Mouse (Mus musculus) left cerebral cortex, adult 18-20 months (tissue): ENCODE results near the gene Teddm3. TPM values are rescaled to one million over a fixed set of nuclear protein-coding genes. Genes with fewer than 3 reads are reported as not detected.
"Not testable (repeated sequence)": the region's sequence is repeated elsewhere in the genome, so short reads cannot be mapped to it uniquely, and the experiment has no call there.

Source experiments
- DNase-seq, 2 experiments: peaks; one replicate each; pipeline ENCODE4 v3.0.0; 2021 to 2022; ENCODE audit warnings: low spot score in 2 of 2, mixed read lengths in 1 of 2
- long read RNA-seq, 2 experiments: library from polyadenylated mRNA; stranded (forward); transcript quantifications; one replicate each; pipeline ENCODE4 v2.0.0; 2021
- total RNA-seq, 2 experiments: library from RNA; stranded (reverse); gene quantifications; 2 replicates each; pipeline ENCODE4 v1.2.3; 2021

Teddm3 gene
- total RNA-seq = 1 to 10 TPM in 1 of 2 experiments, under 1 TPM in 1; 0.59 to 1.1 TPM
- long read RNA-seq, experiment 1, partial matches to known transcripts = 0 of 3 reads
- long read RNA-seq, experiment 1, other reads (novel, unspliced or antisense) = 1 of 3 reads
- long read RNA-seq, experiment 2, partial matches to known transcripts = 0 of 4 reads
- long read RNA-seq, experiment 2, other reads (novel, unspliced or antisense) = 0 of 4 reads

- not testable (repeated sequence) for DNase-seq
These were observed at the start of gene Teddm3 for GRCm38 (mm10) chr16:21153900-21154299. Gene Teddm3 (minus strand): TSS chr16:21154000.

GRCm38 (mm10) chr16:21202731-21203130 is 48.9 kb upstream of the Teddm3 start:
- DNase-seq = no peak

GRCm38 (mm10) chr16:21199426-21199825 is 45.6 kb upstream of the Teddm3 start:
- DNase-seq = no peak

GRCm38 (mm10) chr16:21198529-21198928 is 44.7 kb upstream of the Teddm3 start:
- DNase-seq = no peak

GRCm38 (mm10) chr16:21198006-21198405 is 44.2 kb upstream of the Teddm3 start:
- DNase-seq = no peak

GRCm38 (mm10) chr16:21197542-21197941 is 43.7 kb upstream of the Teddm3 start:
- DNase-seq = no peak

- DNase-seq = no peak
These were observed 42.8 kb upstream of the Teddm3 start for GRCm38 (mm10) chr16:21196576-21196975.

- DNase-seq = no peak
These were observed 41.6 kb upstream of the Teddm3 start for GRCm38 (mm10) chr16:21195260-21195866.

- no peak for DNase-seq
These were observed 40.4 kb upstream of the Teddm3 start for GRCm38 (mm10) chr16:21194182-21194581.

- peak; percentile 46 to 52 for DNase-seq
These were observed 38.9 kb upstream of the Teddm3 start for GRCm38 (mm10) chr16:21192509-21193354.

- DNase-seq = no peak
These were observed 37.8 kb upstream of the Teddm3 start for GRCm38 (mm10) chr16:21191569-21191968.

- DNase-seq = no peak
These were observed 34.5 kb upstream of the Teddm3 start for GRCm38 (mm10) chr16:21188345-21188744.

- peak in 1 of 2 experiments; percentile 39 for DNase-seq
These were observed 33.8 kb upstream of the Teddm3 start for GRCm38 (mm10) chr16:21187568-21187967.

GRCm38 (mm10) chr16:21184697-21185096 is 30.9 kb upstream of the Teddm3 start:
- DNase-seq = no peak

- DNase-seq = peak; percentile 41 to 52
These were observed 28.3 kb upstream of the Teddm3 start for GRCm38 (mm10) chr16:21182108-21182507.

GRCm38 (mm10) chr16:21175236-21175635 is 21.4 kb upstream of the Teddm3 start:
- DNase-seq = no peak

- DNase-seq = peak; percentile 20 to 34
These were observed 14.9 kb upstream of the Teddm3 start for GRCm38 (mm10) chr16:21168730-21169129.

- not testable (repeated sequence) for DNase-seq
These were observed 11.8 kb upstream of the Teddm3 start for GRCm38 (mm10) chr16:21165343-21166220.

GRCm38 (mm10) chr16:21163423-21163822 is 9.6 kb upstream of the Teddm3 start:
- not testable (repeated sequence) for DNase-seq

GRCm38 (mm10) chr16:21159226-21159625 is 5.4 kb upstream of the Teddm3 start:
- not testable (repeated sequence) for DNase-seq

- DNase-seq = not testable (repeated sequence)
These were observed 2.5 kb upstream of the Teddm3 start for GRCm38 (mm10) chr16:21156261-21156660.
